Mouse (Mus musculus) G1E (cell line): ENCODE data around the gene Tbata. TPM values are rescaled to one million over a fixed set of nuclear protein-coding genes. Genes with fewer than 3 reads are reported as not detected.

Experiments used
- ATAC-seq: 2 replicates; pipeline ENCODE4 v1.8.0; 2016; ENCODE audit warnings: mild to moderate bottlenecking; ENCODE audit not compliant: insufficient number of reproducible peaks, poor library complexity, low FRiP score, severe bottlenecking; ENCODE audit errors: extremely low read depth
- DNase-seq: peaks from one replicate; pipeline ENCODE4 v3.0.0; 2012; ENCODE audit warnings: low spot score
- H3K27me3 ChIP-seq: 2 replicates; pipeline ENCODE4 v1.6.1; 2012; ENCODE audit warnings: mild to moderate bottlenecking, low read length, inconsistent platforms; ENCODE audit not compliant: insufficient read depth
- H3K36me3 ChIP-seq: replicated peaks from 2 replicates; pipeline ENCODE3; 2012; ENCODE audit warnings: mild to moderate bottlenecking, inconsistent platforms
- H3K4me1 ChIP-seq: 2 replicates; pipeline ENCODE4 v1.6.1; 2012; ENCODE audit warnings: low read depth, low read length, inconsistent platforms, mixed read lengths; ENCODE audit not compliant: insufficient read depth
- H3K4me3 ChIP-seq: 2 replicates; pipeline ENCODE4 v1.5.1; 2012; ENCODE audit warnings: low read depth, mild to moderate bottlenecking, inconsistent platforms, low read length, moderate library complexity, mixed read lengths
- H3K9me3 ChIP-seq: replicated peaks from 2 replicates; pipeline ENCODE4 v1.6.1; 2012; ENCODE audit warnings: inconsistent platforms
- CTCF ChIP-seq: IDR thresholded peaks from 2 replicates; pipeline ENCODE4 v1.5.1; 2012; ENCODE audit warnings: low read depth, low read length, inconsistent platforms, mixed read lengths
- GATA1 ChIP-seq: IDR thresholded peaks from 2 replicates; pipeline ENCODE4 v1.6.1; 2012; ENCODE audit warnings: borderline replicate concordance, low read length, inconsistent platforms, mixed read lengths
- GATA2 ChIP-seq: IDR thresholded peaks from 2 replicates; pipeline ENCODE4 v1.6.1; 2012; ENCODE audit warnings: low read depth, low read length, inconsistent platforms, borderline replicate concordance
- POLR2AphosphoS5 ChIP-seq: IDR thresholded peaks from 2 replicates; pipeline ENCODE4 v1.6.1; 2012; ENCODE audit warnings: low read depth, low read length, inconsistent platforms; ENCODE audit not compliant: insufficient replicate concordance
- TAL1 ChIP-seq: conservative IDR thresholded peaks from 2 replicates; pipeline ENCODE4 v1.6.1; 2012; ENCODE audit warnings: low read depth, low read length, inconsistent platforms, mixed read lengths
- polyA plus RNA-seq: library from polyadenylated mRNA; stranded (reverse); fragments of >175 nt; gene quantifications from 2 replicates; pipeline ENCODE4 v1.2.3, GENCODE M21; 2012
- total RNA-seq, 2 experiments: library from RNA; stranded (forward) in 1 of 2; stranded (reverse) in 1 of 2; fragments of 200-1000 nt in 1 of 2; fragments of >200 nt in 1 of 2; fragmentation: Nextera tagmentation in 1 of 2; gene quantifications; 2 replicates each; pipeline ENCODE4 v1.2.3; 2014 to 2017

Tbata gene
- total and polyA plus RNA-seq, 3 experiments, result not detected

DNA sequence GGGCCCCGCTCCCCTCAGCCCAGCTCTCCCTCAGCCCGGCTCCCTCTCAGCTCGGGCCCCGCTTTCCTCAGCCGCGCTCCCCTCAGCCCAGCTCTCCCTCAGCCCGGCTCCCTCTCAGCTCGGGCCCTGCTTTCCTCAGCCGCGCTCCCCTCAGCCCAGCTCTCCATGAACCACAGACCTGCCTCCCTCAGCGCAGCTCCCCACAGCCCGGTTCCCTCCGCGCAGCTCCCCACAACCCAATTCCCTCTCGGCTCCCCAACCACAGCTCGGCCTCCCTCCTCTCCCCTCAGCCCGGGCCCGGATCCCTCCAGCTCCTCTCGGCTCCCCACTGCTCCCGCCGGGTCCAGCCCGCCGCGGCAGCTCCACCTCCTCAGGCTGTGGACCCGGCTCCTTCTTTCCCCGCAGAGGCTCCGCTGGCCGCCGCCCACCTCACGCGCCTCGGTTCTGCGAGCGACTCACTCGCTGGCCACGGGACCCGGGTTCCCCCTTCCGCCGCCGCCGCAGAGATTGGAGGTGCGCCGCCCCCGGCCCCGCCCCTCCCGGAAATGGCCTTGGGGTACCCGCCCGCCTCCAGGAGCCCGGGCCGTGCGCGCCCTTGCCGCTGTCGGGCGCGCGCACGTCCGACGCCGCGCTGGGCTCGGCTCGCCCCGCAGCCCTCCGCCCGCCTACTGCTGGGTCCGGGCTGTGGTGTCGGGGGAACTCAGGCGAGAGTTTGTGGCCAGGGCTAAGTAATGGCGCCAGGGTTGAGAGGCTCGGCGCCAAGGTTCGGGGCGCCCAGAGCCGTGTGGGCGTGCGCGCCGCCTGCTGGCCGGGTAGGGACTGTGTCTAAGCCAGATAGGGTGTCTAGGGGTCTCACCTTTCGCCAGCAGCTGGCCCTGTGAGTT is 24.4 kb upstream of the Tbata start, which contains the start of gene Sgpl1:
Gene Sgpl1, minus strand, starts transcription at position 547 of the 884 bp plus-strand sequence.
- Histone ChIP-seq H3K4me1 (no peaks in the 10 kb centered on the region), H3K27me3 (no peaks in the 10 kb centered on the region), H3K36me3 (no peaks in the 10 kb centered on the region), H3K9me3 (peaks cover 22% of the 10 kb centered on the region), H3K4me3 (no peak within 1 kb of the TSS; the same call in 1 of the 2 replicates)
- ATAC-seq (no peak), DNase-seq (no peak)
- TF ChIP-seq GATA1, result no peak

DNA sequence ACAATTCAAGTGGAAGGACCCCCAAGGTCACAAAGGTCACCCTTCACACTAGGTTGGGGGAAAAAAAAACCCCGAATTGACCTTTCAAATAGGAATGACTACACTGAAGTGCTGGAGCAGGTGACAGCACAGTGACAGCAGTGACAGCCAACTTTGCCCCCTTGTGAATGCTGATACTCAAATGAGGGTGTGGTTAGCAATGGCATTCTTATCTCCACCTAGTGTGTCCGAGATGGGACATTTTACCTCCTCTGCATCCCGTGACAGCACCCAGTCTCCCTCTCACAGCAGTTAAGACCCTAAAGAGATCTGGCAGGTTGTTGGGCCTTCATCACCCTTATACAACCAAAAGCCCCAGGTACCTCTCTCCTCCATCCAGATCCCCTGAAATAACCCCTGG is 22.3 kb upstream of the Tbata start:
- no peak for TF ChIP-seq CTCF
- TF ChIP-seq POLR2AphosphoS5, result no peak
- TF ChIP-seq GATA2, result no peak
- no peak for TF ChIP-seq TAL1
- no peak for TF ChIP-seq GATA1
- peaks cover 22% of the 10 kb centered on the region for H3K9me3 ChIP-seq
- no peak for DNase-seq
- no peak for ATAC-seq
- no peaks in the 10 kb centered on the region for H3K36me3 ChIP-seq
- no peak overlapping the region for H3K4me3 ChIP-seq
- no peaks in the 10 kb centered on the region for H3K4me1 ChIP-seq
- no peaks in the 10 kb centered on the region for H3K27me3 ChIP-seq

DNA sequence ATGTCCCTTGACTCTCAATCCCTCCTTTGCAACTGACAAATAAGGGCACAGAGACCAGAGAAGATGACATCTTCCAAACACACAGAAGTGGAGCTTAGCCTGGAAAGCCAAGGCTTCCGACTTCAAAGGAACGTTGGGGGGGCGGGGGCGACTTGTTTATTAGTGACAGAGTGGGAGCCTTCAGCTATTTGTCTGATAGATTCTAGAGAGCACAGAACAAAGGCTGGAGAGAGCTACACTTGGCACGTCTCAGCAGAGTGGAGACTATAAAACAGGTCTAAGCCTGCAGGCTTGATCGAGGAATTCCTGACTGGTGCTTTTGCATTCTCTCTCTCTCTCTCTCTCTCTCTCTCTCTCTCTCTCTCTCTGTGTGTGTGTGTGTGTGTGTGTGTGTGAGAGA is 21.1 kb upstream of the Tbata start:
- Histone ChIP-seq H3K36me3 (no peaks in the 10 kb centered on the region), H3K9me3 (peaks cover 22% of the 10 kb centered on the region), H3K4me1 (no peaks in the 10 kb centered on the region), H3K27me3 (no peaks in the 10 kb centered on the region), H3K4me3 (no peak overlapping the region)
- TF ChIP-seq GATA2, result no peak
- ATAC-seq, result no peak
- no peak for DNase-seq

DNA sequence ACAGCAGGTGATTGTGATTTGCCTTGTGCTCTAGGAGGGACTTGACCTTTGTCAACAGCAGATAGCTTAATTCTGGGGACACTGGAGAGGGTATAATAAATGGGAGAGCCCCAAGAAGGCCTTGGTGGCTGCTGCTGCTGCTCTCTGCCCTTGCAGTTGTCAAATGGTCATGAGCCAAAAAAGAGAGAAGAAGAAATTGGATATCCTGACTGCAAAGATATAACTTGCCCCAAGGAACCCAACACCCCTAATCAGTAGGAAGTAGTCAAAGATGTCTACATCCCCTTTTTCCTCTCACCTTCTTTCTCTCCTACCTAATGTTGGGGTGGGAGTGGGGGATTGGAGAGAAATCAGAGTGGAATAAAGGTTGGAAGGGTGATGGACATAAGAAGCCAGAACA is 19.6 kb upstream of the Tbata start:
- DNase-seq (no peak), ATAC-seq (no peak)
- Histone ChIP-seq H3K36me3 (no peaks in the 10 kb centered on the region), H3K27me3 (no peaks in the 10 kb centered on the region), H3K9me3 (peaks cover 11% of the 10 kb centered on the region), H3K4me1 (no peaks in the 10 kb centered on the region), H3K4me3 (no peak overlapping the region)
- TF ChIP-seq GATA2, result no peak
- TF ChIP-seq CTCF, result no peak
- no peak for TF ChIP-seq POLR2AphosphoS5
- TF ChIP-seq GATA1, result no peak
- no peak for TF ChIP-seq TAL1

DNA sequence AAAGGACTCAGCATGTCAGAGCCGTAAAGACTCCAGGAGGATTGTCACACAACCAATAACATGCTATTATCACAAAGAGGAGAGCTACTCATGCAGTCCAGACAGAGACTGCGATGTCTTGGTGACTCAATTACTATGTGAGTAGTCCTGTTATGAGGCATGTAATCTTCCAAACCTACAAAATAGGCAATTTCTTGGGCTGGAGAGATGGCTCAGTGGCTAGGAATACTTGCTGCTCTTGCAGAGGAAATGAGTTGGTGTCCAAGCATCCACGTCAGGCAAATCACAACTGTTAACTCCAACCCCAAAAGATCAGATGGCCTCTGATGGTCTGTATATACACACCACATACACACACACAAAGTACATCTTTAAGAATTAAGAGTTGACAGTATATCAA is 16.1 kb upstream of the Tbata start:
- Histone ChIP-seq H3K9me3 (peaks cover 7% of the 10 kb centered on the region), H3K36me3 (no peaks in the 10 kb centered on the region), H3K4me3 (no peak overlapping the region), H3K27me3 (no peaks in the 10 kb centered on the region), H3K4me1 (no peaks in the 10 kb centered on the region)
- TF ChIP-seq GATA2 (no peak), CTCF (no peak), POLR2AphosphoS5 (no peak)
- no peak for DNase-seq
- no peak for ATAC-seq

DNA sequence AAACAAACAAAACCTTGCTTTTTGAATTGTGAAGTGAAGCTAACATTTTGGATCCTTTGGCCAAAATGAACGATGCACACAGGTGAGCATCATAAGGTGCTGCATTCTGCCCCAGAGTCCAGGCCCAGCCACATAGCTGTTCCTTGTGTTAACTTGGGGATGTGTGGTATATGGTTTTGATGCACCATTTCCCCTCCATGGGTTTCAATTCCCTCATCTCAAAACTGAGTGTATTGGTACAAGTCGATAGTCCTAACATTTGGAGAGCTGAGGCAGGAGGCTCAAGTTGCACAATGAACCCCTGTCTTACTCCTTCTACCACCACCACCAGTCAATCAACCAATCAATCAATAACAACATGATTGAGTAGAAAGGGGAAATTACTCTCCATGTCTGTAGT is 15.3 kb upstream of the Tbata start:
- ATAC-seq, result no peak

DNA sequence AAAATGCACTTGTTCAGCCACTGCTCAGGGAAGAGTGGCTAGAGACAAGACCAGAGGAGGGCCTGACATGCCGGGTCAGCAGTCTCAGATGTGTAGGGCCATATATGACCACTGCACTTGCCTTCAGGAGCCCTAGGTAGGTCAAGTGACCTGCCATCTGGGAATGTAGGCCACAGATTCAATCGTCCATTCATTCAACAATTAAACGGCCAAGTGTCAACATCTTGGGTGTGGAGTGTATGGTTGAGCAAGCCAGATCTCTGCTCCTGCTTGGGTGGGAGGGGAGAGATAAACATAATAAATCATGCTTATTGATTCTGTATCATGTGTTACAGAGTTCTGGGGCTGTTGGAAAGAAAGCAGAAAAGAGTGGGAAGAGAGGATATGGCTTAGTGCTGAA is 13.2 kb upstream of the Tbata start:
- no peak for DNase-seq
- H3K4me1 ChIP-seq, result no peaks in the 10 kb centered on the region
- no peak for TF ChIP-seq POLR2AphosphoS5
- no peak for TF ChIP-seq GATA1
- TF ChIP-seq TAL1, result no peak
- TF ChIP-seq CTCF, result no peak
- no peak for TF ChIP-seq GATA2
- no peaks in the 10 kb centered on the region for H3K36me3 ChIP-seq
- ATAC-seq, result no peak
- H3K4me3 ChIP-seq, result no peak overlapping the region
- H3K27me3 ChIP-seq, result no peaks in the 10 kb centered on the region
- peaks cover 11% of the 10 kb centered on the region for H3K9me3 ChIP-seq

More for the DNA sequence above, 15.3 kb upstream of the Tbata start:
- Histone ChIP-seq H3K4me3 (no peak overlapping the region), H3K9me3 (peaks cover 11% of the 10 kb centered on the region), H3K36me3 (no peaks in the 10 kb centered on the region), H3K27me3 (no peaks in the 10 kb centered on the region), H3K4me1 (no peaks in the 10 kb centered on the region)
- TF ChIP-seq TAL1 (no peak), POLR2AphosphoS5 (no peak), GATA1 (no peak), GATA2 (no peak), CTCF (no peak)
- no peak for DNase-seq
